Mouse (Mus musculus): ENCODE results near the gene 1500011B03Rik. TPM values are rescaled to one million over a fixed set of nuclear protein-coding genes. Genes with fewer than 3 reads are reported as not detected.

Gene 1500011B03Rik
- polyA plus RNA-seq, 1 experiment, result 34.7 TPM

GRCm38 (mm10) chr5:114808385-114808784 is 14.9 kb downstream of the 1500011B03Rik start:
- peaks cover 3% of the 10 kb centered on the region for H3K79me3 ChIP-seq (ENCODE audit: low read depth)
- H3K27me3 ChIP-seq (ENCODE audit: control insufficient read depth, insufficient read depth, insufficient read length), result no peaks in the 10 kb centered on the region
- H3K79me2 ChIP-seq (ENCODE audit: control insufficient read depth, insufficient read depth), result peaks cover 19% of the 10 kb centered on the region
- H3K36me3 ChIP-seq (ENCODE audit: control insufficient read depth, insufficient read depth), result peaks cover 16% of the 10 kb centered on the region
- TF ChIP-seq CEBPB (IDR thresholded peaks at IDR 0.05; ENCODE audit: low read depth), result no peak
- TF ChIP-seq USF1 (IDR thresholded peaks at IDR 0.05; ENCODE audit: low read depth), result no peak
- no peak for TF ChIP-seq FOSL1 (IDR thresholded peaks at IDR 0.05; ENCODE audit: insufficient read depth, low read length, poor library complexity, severe bottlenecking)
- no peak for TF ChIP-seq MYOG (IDR thresholded peaks at IDR 0.05; ENCODE audit: control insufficient read depth, extremely low read depth, insufficient read length)
- no peak for TF ChIP-seq CTCF (IDR thresholded peaks at IDR 0.05; ENCODE audit: control insufficient read depth, insufficient read depth, insufficient read length)
- no peak for TF ChIP-seq MYOD1 (IDR thresholded peaks at IDR 0.05; ENCODE audit: control insufficient read depth, insufficient read length, low read depth)
- TF ChIP-seq MAX (IDR thresholded peaks at IDR 0.05), result no peak
- H3K4me3 ChIP-seq (ENCODE audit: insufficient read depth, poor library complexity, severe bottlenecking), result no peak overlapping the region
- no peak overlapping the region for H3ac ChIP-seq (ENCODE audit: control insufficient read depth, insufficient read length, low read depth)

- H3K4me3 ChIP-seq (ENCODE audit: insufficient read depth, poor library complexity, severe bottlenecking), result no peak overlapping the region
- H3ac ChIP-seq (ENCODE audit: control insufficient read depth, insufficient read length, low read depth), result no peak overlapping the region
- peaks cover 21% of the 10 kb centered on the region for H3K36me3 ChIP-seq (ENCODE audit: control insufficient read depth, insufficient read depth)
- peaks cover 14% of the 10 kb centered on the region for H3K79me2 ChIP-seq (ENCODE audit: control insufficient read depth, insufficient read depth)
- H3K79me3 ChIP-seq (ENCODE audit: low read depth), result peaks cover 3% of the 10 kb centered on the region
- no peaks in the 10 kb centered on the region for H3K27me3 ChIP-seq (ENCODE audit: control insufficient read depth, insufficient read depth, insufficient read length)
- no peak for TF ChIP-seq CTCF (IDR thresholded peaks at IDR 0.05; ENCODE audit: control insufficient read depth, insufficient read depth, insufficient read length)
- TF ChIP-seq CEBPB (IDR thresholded peaks at IDR 0.05; ENCODE audit: low read depth), result no peak
- no peak for TF ChIP-seq MYOG (IDR thresholded peaks at IDR 0.05; ENCODE audit: control insufficient read depth, extremely low read depth, insufficient read length)
- no peak for TF ChIP-seq FOSL1 (IDR thresholded peaks at IDR 0.05; ENCODE audit: insufficient read depth, low read length, poor library complexity, severe bottlenecking)
- no peak for TF ChIP-seq USF1 (IDR thresholded peaks at IDR 0.05; ENCODE audit: low read depth)
- no peak for TF ChIP-seq MYOD1 (IDR thresholded peaks at IDR 0.05; ENCODE audit: control insufficient read depth, insufficient read length, low read depth)
- TF ChIP-seq MAX (IDR thresholded peaks at IDR 0.05), result no peak
Observed at GRCm38 (mm10) chr5:114807893-114808292, 15.4 kb downstream of the 1500011B03Rik start.

GRCm38 (mm10) chr5:114807468-114807867 is 15.8 kb downstream of the 1500011B03Rik start:
- TF ChIP-seq MYOD1 (IDR thresholded peaks at IDR 0.05; ENCODE audit: control insufficient read depth, insufficient read length, low read depth), result no peak
- TF ChIP-seq MAX (IDR thresholded peaks at IDR 0.05), result no peak
- no peak for TF ChIP-seq MYOG (IDR thresholded peaks at IDR 0.05; ENCODE audit: control insufficient read depth, extremely low read depth, insufficient read length)
- TF ChIP-seq CEBPB (IDR thresholded peaks at IDR 0.05; ENCODE audit: low read depth), result no peak
- no peak for TF ChIP-seq FOSL1 (IDR thresholded peaks at IDR 0.05; ENCODE audit: insufficient read depth, low read length, poor library complexity, severe bottlenecking)
- no peak for TF ChIP-seq USF1 (IDR thresholded peaks at IDR 0.05; ENCODE audit: low read depth)
- Histone ChIP-seq H3K27me3 (ENCODE audit: control insufficient read depth, insufficient read depth, insufficient read length) (no peaks in the 10 kb centered on the region), H3K79me2 (ENCODE audit: control insufficient read depth, insufficient read depth) (peaks cover 10% of the 10 kb centered on the region), H3K36me3 (ENCODE audit: control insufficient read depth, insufficient read depth) (peaks cover 22% of the 10 kb centered on the region), H3K79me3 (ENCODE audit: low read depth) (peaks cover 3% of the 10 kb centered on the region), H3K4me3 (ENCODE audit: insufficient read depth, poor library complexity, severe bottlenecking) (no peak overlapping the region), H3ac (ENCODE audit: control insufficient read depth, insufficient read length, low read depth) (no peak overlapping the region)

GRCm38 (mm10) chr5:114807063-114807462 is 16.2 kb downstream of the 1500011B03Rik start:
- H3K4me3 ChIP-seq (ENCODE audit: insufficient read depth, poor library complexity, severe bottlenecking), result no peak overlapping the region
- no peaks in the 10 kb centered on the region for H3K27me3 ChIP-seq (ENCODE audit: control insufficient read depth, insufficient read depth, insufficient read length)
- H3K79me2 ChIP-seq (ENCODE audit: control insufficient read depth, insufficient read depth), result peaks cover 6% of the 10 kb centered on the region
- H3K79me3 ChIP-seq (ENCODE audit: low read depth), result peaks cover under 1% of the 10 kb centered on the region
- peaks cover 22% of the 10 kb centered on the region for H3K36me3 ChIP-seq (ENCODE audit: control insufficient read depth, insufficient read depth)
- TF ChIP-seq MYOD1 (IDR thresholded peaks at IDR 0.05; ENCODE audit: control insufficient read depth, insufficient read length, low read depth) (no peak), CTCF (IDR thresholded peaks at IDR 0.05; ENCODE audit: control insufficient read depth, insufficient read depth, insufficient read length) (no peak), MAX (IDR thresholded peaks at IDR 0.05) (no peak), USF1 (IDR thresholded peaks at IDR 0.05; ENCODE audit: low read depth) (no peak), FOSL1 (IDR thresholded peaks at IDR 0.05; ENCODE audit: insufficient read depth, low read length, poor library complexity, severe bottlenecking) (no peak), MYOG (IDR thresholded peaks at IDR 0.05; ENCODE audit: control insufficient read depth, extremely low read depth, insufficient read length) (no peak), CEBPB (IDR thresholded peaks at IDR 0.05; ENCODE audit: low read depth) (no peak)
- no peak overlapping the region for H3ac ChIP-seq (ENCODE audit: control insufficient read depth, insufficient read length, low read depth)

- Histone ChIP-seq H3K27me3 (ENCODE audit: control insufficient read depth, insufficient read depth, insufficient read length) (no peaks in the 10 kb centered on the region), H3ac (ENCODE audit: control insufficient read depth, insufficient read length, low read depth) (no peak overlapping the region), H3K79me3 (ENCODE audit: low read depth) (no peaks in the 10 kb centered on the region), H3K4me3 (ENCODE audit: insufficient read depth, poor library complexity, severe bottlenecking) (no peak overlapping the region), H3K79me2 (ENCODE audit: control insufficient read depth, insufficient read depth) (peaks cover 1% of the 10 kb centered on the region), H3K36me3 (ENCODE audit: control insufficient read depth, insufficient read depth) (peaks cover 22% of the 10 kb centered on the region)
- TF ChIP-seq MYOG (IDR thresholded peaks at IDR 0.05; ENCODE audit: control insufficient read depth, extremely low read depth, insufficient read length), result no peak
- TF ChIP-seq FOSL1 (IDR thresholded peaks at IDR 0.05; ENCODE audit: insufficient read depth, low read length, poor library complexity, severe bottlenecking), result no peak
- no peak for TF ChIP-seq CTCF (IDR thresholded peaks at IDR 0.05; ENCODE audit: control insufficient read depth, insufficient read depth, insufficient read length)
- no peak for TF ChIP-seq MAX (IDR thresholded peaks at IDR 0.05)
- TF ChIP-seq USF1 (IDR thresholded peaks at IDR 0.05; ENCODE audit: low read depth), result no peak
- TF ChIP-seq CEBPB (IDR thresholded peaks at IDR 0.05; ENCODE audit: low read depth), result no peak
- no peak for TF ChIP-seq MYOD1 (IDR thresholded peaks at IDR 0.05; ENCODE audit: control insufficient read depth, insufficient read length, low read depth)
Observed at GRCm38 (mm10) chr5:114806636-114807035, 16.6 kb downstream of the 1500011B03Rik start.
